Mouse (Mus musculus) heart, adult 9 months (tissue): ENCODE measurements around the gene Cdh24.

Experiments
- DNase-seq, 2 experiments: peaks; one replicate each; pipeline ENCODE4 v3.0.0; 2022; ENCODE audit warnings: low spot score in 2 of 2

Gene Cdh24

GRCm38 (mm10) chr14:54641305-54641969 is at the start of gene Cdh24:
Cdh24 (minus strand) TSS chr14:54641364.
- DNase-seq: peak; percentile 76 to 80

DNA sequence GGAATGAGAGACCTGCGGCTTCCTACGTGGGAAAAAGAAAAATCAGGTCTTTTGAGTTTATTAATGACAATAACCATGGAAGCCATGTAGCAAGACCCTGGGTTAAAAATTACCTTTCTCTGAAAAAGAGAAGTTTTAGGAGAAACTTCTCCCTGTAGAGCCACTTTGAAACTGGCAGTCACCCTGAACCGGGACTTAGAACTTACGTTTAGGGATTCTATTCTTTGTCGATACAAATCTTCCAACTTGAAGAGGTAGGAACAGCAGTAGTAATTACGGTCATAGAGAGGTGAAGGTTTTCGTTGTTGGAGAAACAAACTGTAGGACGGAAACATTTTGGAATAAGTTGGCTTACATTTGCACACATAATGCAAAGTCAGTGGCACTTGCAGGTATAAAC is 46.1 kb upstream of the Cdh24 start:
- DNase-seq: no peak

DNA sequence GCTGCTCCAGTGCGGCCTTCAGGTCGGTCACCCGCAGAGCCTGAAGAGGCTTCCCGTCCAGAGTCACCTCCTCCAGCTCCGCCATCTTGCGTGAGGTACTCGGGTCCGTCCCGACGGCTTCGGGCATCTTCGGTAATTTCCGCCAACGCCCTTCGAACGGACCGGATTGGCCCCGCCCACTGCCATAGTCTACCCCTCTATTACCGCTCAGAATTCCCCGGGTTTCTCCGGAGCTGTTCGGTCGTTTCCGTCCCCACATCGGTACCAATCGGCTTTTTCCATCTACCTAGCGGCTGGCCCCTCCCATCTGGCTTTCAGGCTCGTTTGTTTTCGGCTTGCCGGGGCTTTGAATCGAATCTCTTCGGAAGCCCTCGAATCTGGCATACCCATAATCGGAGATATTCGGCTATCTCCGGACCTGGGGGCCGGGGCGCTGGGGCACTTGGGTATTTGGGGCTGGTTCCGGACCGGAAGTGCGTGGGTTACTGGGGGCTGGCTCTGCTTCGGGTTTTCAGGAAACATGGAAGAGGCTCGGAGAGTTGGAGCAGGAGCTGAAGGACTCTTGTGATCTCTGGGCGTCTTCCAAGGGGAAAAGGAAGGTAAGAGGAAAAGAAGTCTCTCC is 45.5 kb upstream of the Cdh24 start, which contains the start of gene Acin1:
Acin1 (minus strand) TSS at position 410 of the 622 bp plus-strand sequence.
- DNase-seq: peak; percentile 100

DNA sequence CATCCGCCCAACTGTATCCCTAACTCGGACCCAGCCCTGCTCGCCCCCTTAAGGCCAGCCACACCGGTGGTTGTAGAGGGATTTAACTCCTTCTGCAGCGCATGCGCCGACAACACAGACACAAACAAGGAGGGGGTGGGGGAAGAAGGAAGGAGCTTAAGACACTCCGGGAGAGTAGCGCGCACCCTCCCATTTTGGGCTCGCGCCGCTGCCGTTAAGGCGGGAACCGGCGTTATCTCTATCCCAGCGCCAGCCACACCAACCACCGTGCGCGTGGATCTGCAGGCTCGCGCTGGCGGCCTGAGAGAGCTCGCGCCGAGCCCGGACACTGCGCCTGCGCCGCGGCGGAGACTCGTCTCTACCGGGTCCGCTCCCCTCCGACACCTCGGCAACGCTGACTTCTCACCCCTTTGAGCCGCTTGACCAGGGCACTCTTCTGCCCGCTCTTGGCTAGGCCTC is 44.9 kb upstream of the Cdh24 start, which contains the start of gene 1700123O20Rik:
1700123O20Rik (plus strand) TSS at position 154 of the 459 bp plus-strand sequence.
- DNase-seq: peak in 1 of 2 experiments; percentile 84

DNA sequence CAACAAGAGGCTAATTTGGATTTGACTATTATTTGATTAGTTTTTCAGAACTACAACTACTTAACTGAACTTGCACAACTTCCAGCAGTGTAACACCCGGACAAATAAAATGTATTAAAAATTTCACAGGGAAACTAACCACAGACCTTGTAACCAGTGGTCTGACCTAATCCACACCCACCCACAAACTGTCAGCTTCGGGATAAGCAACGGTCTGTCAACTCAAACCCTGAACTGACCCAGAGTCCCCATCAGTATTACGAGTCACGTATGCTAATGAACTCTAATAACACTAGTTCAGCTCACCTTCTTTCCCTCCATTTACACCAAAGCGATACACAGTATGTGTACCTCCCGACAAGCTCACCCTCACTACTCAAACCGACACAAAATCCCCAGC is 44.3 kb upstream of the Cdh24 start:
- DNase-seq: no peak

- DNase-seq: no peak
Measured at GRCm38 (mm10) chr14:54682396-54682795, 41.2 kb upstream of the Cdh24 start.

DNA sequence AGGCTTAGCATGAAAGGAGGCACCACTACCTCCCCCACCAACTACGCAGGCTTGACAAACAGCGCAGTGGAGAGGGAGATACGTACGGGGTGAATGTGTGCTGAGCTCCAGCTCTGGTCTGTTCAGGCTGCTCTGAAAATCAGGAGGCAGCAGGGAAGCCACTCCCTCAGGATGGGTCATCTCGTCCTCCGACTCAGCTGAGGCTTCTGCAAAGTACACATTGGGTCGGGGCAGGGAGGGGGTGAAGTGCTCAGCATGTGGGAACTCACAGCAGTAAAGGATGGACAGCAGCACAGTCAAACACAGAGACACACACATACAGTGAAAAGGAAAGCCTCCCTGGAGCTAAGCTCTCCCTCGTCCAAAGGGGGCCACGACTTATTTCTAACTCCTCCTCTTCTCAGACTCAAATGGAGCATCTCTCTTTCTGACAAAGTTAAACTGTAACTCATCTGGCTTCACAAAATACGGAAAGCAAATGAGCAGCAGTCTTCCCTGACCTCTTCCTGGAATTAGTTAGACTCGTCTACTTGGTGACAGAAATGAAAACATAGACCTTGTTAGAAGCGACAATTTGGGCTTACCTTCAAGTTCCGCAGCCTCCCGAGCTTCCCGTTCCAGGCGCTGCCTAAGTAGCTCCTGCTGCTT is 37.6 kb upstream of the Cdh24 start:
- no peak for DNase-seq

- DNase-seq: no peak
Measured at GRCm38 (mm10) chr14:54676290-54676689, 35.1 kb upstream of the Cdh24 start.

- no peak for DNase-seq
Measured at GRCm38 (mm10) chr14:54674317-54674716, 33.2 kb upstream of the Cdh24 start.

DNA sequence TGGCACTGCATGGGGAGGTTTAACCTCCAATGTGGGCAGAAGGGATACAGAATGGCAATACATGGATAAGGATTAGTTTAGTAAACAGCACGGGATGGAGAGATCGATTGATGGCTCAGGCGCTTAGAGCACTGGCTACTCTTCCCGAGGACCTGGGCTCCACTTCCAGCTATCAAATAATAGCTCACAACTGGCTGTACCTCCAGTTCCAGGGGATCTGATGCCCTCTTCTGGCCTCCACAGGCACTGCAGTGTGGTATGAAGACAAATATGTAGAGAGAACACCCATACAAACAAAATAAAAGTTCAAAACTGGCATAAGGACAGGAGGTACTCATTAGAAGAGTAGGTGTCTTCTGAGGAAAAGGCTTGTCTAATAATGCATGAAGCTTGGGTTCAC is 28.2 kb upstream of the Cdh24 start:
- peak in 1 of 2 experiments; percentile 45 for DNase-seq

DNA sequence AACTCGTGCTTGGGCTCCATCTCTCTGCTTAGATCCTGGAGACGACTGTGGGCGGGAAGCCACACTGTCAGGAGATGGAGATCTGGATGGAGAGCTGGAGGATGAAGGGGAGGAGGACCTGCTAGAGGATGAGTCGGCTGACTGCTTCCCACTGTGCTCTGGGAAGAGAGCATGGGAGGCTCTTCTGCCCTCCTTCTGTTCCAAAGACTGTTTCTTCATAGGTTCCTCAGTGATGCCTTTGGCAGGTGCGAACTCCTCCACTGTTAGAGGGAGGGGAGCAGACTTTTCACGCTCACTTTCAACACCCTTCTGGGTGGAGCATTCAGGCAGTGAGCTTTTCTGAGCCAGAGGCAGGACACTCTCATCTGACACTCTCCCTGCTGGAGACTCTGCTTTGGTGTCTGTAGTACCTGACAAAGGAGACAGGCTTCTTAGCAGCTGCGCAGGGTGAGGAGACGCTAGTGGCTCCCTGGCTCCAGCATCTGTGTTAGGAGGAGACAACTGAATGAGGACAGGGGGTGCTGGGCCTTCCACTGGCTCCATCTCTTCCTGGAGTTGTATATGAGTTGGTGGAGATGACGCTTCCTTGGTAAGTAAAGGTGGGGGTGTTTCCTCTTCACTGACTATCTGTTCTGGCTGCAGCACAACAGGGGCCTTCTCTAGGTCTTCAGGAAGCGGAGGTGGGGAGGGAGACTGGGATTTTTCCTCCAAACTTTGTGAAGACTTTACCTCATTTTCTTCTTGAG is 23.5 kb upstream of the Cdh24 start:
- no peak for DNase-seq

DNA sequence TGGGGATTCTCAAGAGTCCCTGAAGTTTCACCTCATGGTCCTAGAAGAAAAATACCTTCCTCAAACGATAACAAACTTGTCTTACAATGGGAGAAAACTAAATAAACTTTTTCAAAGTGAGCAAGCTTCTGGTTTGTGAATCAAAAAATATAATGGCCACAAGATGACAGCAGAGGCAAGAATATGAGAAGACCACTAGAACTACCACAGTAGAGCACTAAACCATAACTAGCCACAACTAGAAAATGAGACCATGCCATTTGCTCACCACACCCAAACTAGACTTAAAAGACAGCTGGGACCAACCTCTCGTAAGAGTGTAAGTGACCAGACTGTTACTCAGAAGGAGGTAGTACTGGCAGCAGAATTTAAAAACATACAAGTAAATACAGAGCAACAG is 18.8 kb upstream of the Cdh24 start:
- no peak for DNase-seq

DNA sequence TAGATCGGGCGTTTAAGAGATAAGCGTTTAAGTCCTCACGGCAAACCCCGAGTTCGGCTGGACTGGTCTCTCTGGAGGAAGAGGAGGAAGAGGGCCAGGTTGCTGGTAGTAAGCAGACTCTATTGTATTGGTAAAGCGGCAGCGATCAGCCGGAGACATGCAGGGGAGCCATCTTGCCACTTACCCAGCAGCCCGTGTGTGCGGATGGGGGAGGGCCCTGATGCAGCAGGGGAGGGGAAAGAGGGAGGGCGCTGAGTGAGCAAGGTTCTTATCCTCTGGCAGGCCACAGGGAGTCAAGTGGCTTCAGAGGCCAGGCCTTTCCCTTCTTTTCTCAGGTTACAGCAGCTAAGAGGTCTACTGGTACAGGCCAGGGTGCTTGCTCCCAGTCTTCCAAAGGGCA is 12.3 kb upstream of the Cdh24 start:
- DNase-seq: peak; percentile 87 to 88

DNA sequence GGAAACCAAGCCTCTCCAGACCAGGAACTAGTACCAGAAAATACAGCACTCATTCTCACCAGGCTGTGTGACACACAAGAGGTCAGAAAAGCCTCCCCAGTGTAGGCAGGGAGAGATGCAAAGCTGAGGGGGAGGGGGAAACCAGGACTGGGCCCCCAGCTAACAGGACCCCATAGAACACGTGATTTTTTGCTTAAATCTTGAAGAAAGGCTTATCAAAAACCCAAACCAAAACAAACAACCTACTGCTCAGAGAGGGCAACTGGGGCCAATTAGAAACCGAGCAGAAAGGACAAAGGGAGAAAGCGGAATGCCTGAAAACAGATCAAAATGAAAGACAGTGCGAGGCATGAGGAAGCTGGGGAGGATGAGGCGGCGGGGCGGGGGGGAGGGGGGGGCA is 11.6 kb upstream of the Cdh24 start:
- DNase-seq: no peak

DNA sequence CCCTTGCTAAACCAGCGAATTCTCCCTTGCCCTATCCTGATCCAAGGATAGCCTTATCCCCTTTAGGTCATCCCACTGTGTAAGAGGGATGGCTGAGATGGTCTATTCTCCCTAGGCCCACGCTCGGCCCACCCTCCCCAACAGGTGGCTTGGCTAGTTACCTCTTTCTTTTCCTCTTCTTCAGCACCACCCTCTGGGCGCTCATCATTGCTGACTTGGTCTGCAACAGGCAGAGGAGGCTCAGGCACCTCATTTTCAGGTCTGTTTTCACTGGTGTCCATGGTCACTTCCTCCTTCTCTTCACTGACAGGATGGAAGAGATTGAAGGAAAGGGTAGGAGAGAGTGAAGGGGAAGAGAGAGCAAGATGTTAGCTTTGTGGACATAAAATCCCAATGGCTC is 10.4 kb upstream of the Cdh24 start:
- no peak for DNase-seq

GRCm38 (mm10) chr14:54650621-54651454 is 9.7 kb upstream of the Cdh24 start:
- DNase-seq: peak; percentile 52 to 84

- DNase-seq: no peak
Measured at GRCm38 (mm10) chr14:54647900-54648299, 6.7 kb upstream of the Cdh24 start.

- no peak for DNase-seq
Measured at GRCm38 (mm10) chr14:54646898-54647636, 5.9 kb upstream of the Cdh24 start.

DNA sequence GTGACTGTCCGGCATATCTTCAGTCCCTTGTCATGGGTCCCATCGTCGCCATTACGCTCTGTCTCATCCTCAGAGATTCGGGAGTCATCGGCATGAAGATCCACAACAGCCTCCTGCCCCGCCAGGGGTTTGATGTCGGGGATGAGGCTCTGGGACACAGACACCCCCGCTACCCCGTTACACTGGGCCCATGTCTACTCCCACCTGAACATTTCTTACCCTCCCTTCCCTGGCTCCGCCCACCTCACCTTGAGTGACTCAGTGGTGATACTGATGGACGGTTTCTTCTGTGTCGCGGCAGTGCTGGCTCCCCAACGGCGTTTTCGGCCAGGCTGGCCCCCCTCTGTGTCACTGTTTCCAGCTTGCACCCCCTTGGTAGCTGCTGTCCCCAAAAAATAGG is 5.3 kb upstream of the Cdh24 start:
- DNase-seq: no peak

DNA sequence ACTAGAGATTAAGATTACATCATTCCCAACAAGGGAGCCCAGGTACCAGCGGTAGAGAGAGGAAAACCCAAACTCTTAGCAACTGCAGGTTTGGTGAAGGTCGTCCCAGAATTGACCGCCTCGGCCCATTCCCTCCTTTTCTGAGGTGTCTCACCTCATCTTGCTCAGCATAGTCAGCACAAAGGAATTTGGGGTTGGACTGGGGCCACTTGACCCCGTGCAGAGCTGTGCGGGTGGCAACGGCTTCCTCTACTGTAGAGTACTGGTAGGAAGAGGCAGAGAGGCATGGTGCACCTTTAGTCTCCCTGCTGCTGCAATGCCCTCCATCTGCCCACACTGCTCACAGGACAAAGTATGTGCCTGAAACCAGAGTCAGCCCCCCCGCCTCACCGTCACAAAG is 3.1 kb upstream of the Cdh24 start:
- DNase-seq: no peak

DNA sequence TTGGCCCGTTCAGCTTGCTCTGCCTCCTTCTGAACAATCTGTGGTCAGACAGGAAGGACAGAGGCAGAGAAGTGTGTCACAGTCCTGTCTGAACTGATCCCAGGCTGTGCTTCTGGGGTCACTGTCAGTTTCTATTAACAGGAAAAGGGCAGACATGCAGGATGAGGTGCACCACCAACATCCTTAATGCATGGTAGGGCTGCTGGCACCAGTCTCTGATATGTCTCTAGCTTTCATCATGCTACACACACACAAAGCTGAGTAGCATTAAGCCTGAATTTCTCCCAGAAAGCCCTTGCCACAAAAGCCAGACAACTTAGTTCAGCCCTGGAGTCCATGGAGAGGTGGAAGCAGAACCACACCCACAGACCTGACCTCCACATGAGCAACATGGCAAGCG is 1.8 kb upstream of the Cdh24 start:
- no peak for DNase-seq
